Mouse (Mus musculus) midbrain, embryonic 13.5 days (tissue): ENCODE data around the gene Krt23. TPM values are rescaled to one million over a fixed set of nuclear protein-coding genes. Genes with fewer than 3 reads are reported as not detected.

ENCODE experiments used
- ATAC-seq: fragments of 200-750 bp; cut with Nextera tagmentation; 2 replicates; pipeline ENCODE4 v1.8.0; 2017; ENCODE audit warnings: mild to moderate bottlenecking, moderate TSS enrichment, moderate library complexity
- H3K27ac ChIP-seq: fragments of 300-500 bp; sonication (generic); 2 replicates; pipeline ENCODE4 v1.5.1; 2015; ENCODE audit warnings: inconsistent platforms, mild to moderate bottlenecking, moderate library complexity
- H3K27me3 ChIP-seq: fragments of 300-500 bp; sonication (generic); 2 replicates; pipeline ENCODE4 v1.6.1; 2015; ENCODE audit warnings: mild to moderate bottlenecking, inconsistent platforms
- H3K36me3 ChIP-seq: fragments of 300-500 bp; sonication (generic); 2 replicates; pipeline ENCODE4 v1.6.1; 2015; ENCODE audit warnings: mild to moderate bottlenecking, inconsistent platforms
- H3K4me1 ChIP-seq: fragments of 300-500 bp; sonication (generic); replicated peaks from 2 replicates; pipeline ENCODE4 v1.6.1; 2015; ENCODE audit warnings: inconsistent platforms
- H3K4me2 ChIP-seq: fragments of 300-500 bp; sonication (generic); replicated peaks from 2 replicates; pipeline ENCODE4 v1.6.1; 2015; ENCODE audit warnings: moderate library complexity, mild to moderate bottlenecking, inconsistent platforms
- H3K4me3 ChIP-seq: fragments of 300-500 bp; sonication (generic); replicated peaks from 2 replicates; pipeline ENCODE4 v1.5.1; 2015; ENCODE audit warnings: mild to moderate bottlenecking, inconsistent platforms
- H3K9ac ChIP-seq: fragments of 300-500 bp; sonication (generic); replicated peaks from 2 replicates; pipeline ENCODE4 v1.6.1; 2015; ENCODE audit warnings: mild to moderate bottlenecking, inconsistent platforms
- H3K9me3 ChIP-seq: fragments of 300-500 bp; sonication (generic); 2 replicates; pipeline ENCODE4 v1.6.1; 2016; ENCODE audit warnings: mild to moderate bottlenecking, inconsistent platforms
- WGBS: fragments of 180-500 bp; shearing (Covaris S2); methylation state at CpG from one replicate; pipeline ENCODE4 v1.1.7; 2015; 5-methylcytosine and 5-hydroxymethylcytosine counted together
- polyA plus RNA-seq: library from polyadenylated mRNA; unstranded; fragments of >200 nt; fragmentation: Nextera tagmentation; extraction: Ambion mirVana; gene quantifications from 2 replicates; pipeline ENCODE4 v1.2.1, GENCODE M21; 2015

Krt23 gene
- not detected in 2 replicates for polyA plus RNA-seq

DNA sequence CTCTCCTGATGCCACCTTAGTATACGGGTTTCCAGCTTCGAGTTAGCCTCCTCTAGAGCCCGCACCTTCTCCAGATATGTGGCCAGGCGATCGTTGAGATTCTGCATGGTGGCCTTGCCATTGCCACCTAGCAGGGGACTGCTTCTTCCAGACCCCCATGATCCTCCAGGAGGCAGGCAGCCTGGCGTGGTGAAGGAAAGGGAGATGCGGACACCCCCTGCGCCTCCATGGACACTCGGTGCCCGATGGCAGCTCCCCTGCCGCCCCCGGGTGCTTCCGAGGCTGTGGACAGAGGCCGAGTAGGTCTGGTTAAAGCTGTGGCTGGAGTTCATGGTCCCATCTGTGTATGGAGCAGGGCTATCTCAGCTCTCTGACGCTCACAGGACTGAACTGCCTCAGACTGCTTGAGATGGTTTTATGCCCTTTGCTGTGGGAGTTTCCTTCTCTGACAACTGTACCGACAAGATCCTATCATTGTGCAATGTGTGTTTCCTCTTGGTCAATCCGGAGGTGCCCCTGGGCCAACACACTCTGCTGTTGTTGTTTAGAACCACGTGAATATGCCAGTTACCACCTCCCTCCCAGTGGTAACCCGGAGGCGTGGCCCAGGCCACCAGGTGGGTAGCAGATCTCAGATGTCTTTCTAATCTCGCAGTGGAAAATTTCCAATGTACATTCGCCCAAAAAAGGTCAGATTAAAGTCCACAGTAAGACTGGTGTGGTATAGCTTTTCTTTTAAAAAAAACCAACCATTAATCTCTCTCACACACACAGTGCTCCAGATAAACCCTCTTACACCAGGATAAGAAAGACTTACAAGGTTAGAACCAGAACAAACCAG lies at the start of gene Krt23:
Gene Krt23, minus strand, starts transcription at position 405 of the 841 bp plus-strand sequence.
- H3K27ac ChIP-seq: no peak within 1 kb of the TSS
- no peaks in the 10 kb centered on the region for H3K27me3 ChIP-seq
- peaks cover 13% of the 10 kb centered on the region for H3K4me1 ChIP-seq
- WGBS: 91% methylated on average over 22 of the region's 22 CpGs
- no peaks in the 10 kb centered on the region for H3K9me3 ChIP-seq
- no peak within 1 kb of the TSS for H3K9ac ChIP-seq
- no peak within 1 kb of the TSS for H3K4me3 ChIP-seq
- ATAC-seq: no peak
- H3K36me3 ChIP-seq: no peaks in the 10 kb centered on the region
- H3K4me2 ChIP-seq: no peak within 1 kb of the TSS

DNA sequence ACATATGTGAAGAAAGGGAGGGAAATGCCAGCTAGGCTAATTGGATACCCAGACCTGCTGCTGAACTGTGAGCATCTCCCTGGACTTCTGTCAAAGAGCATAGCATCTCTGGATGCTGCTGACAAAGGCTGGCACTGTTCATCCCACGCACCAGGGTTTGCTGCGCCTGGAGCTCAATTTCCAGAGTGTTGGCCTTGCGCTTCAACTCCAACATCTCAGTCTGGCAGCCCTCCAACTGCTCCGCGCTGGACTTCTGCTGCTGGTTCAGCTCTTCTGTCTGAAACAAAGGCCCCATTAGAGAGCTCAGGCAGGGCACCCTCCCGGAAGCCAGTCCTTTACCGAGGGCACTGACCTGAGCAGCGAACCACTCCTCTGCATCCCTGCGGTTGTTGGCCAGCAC lies 46.8 kb upstream of the Krt23 start:
- no peaks in the 10 kb centered on the region for H3K27me3 ChIP-seq
- no peak overlapping the region for H3K4me2 ChIP-seq
- no peak for ATAC-seq
- no peaks in the 10 kb centered on the region for H3K36me3 ChIP-seq
- no peak overlapping the region for H3K27ac ChIP-seq
- no peak overlapping the region for H3K4me3 ChIP-seq
- no peaks in the 10 kb centered on the region for H3K9me3 ChIP-seq
- 67% methylated on average over 9 of the region's 9 CpGs for WGBS
- H3K9ac ChIP-seq: no peak overlapping the region
- H3K4me1 ChIP-seq: peaks cover 4% of the 10 kb centered on the region; the same call in 1 of the 2 replicates

DNA sequence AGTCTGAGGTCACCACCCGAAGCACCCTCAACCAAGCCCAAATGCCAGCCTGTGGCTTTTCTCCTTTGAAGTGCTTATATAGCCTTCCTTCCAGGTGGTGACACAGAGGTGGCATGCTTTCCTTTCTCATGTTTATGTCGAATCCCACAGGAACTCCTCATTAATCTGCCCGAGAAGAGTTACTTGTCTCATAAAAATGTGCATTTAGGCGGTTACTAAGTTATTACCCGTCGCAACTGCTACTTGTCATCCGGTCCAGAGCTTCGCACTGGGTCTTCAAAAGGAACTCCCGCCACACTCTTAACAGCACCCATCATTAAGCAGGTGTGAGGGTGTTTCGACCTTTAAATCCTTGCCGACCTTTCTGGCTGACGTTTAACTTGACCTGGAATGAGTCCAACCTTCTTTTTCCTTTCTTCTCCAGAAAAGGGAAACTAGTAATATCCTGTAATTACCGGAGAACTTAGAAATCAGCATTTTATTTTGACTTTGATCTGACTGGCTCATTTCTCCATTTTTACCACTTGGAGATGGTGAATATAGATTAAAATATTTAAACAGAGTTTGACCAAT lies 28.4 kb upstream of the Krt23 start, which contains the start of gene Krt39:
Gene Krt39, minus strand, starts transcription at position 51 of the 573 bp plus-strand sequence.
- WGBS: 91% methylated on average over 13 of the region's 13 CpGs
- H3K9ac ChIP-seq: no peak within 1 kb of the TSS
- ATAC-seq: no peak

DNA sequence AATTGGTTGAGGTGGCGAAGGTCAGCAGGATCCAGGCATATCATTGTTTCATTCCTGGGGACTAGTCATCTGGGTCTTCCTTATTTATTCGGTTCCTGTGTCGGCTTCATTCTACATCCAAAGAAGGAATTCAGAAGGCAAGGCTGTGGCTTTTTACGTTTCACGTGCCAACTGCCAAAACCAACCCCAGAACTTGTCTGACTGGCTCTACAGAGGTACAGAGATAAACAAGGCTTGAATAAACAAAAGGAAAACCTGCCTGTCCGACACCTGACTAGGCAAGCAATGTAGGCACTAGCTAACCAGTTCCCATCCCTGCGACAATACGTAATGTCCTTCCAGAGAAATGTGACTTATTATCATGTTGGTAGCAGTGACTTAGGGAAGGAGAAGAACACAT lies 21.2 kb upstream of the Krt23 start:
- WGBS: 91% methylated on average over 8 of the region's 8 CpGs
- ATAC-seq: no peak
- Histone ChIP-seq H3K4me2 (no peak overlapping the region), H3K36me3 (no peaks in the 10 kb centered on the region), H3K27ac (no peak overlapping the region), H3K27me3 (no peaks in the 10 kb centered on the region), H3K4me1 (no peaks in the 10 kb centered on the region), H3K9ac (no peak overlapping the region), H3K9me3 (no peaks in the 10 kb centered on the region), H3K4me3 (no peak overlapping the region)

More for the DNA sequence above, 28.4 kb upstream of the Krt23 start, which contains the start of gene Krt39:
- no peaks in the 10 kb centered on the region for H3K4me1 ChIP-seq
- no peak within 1 kb of the TSS for H3K27ac ChIP-seq
- H3K27me3 ChIP-seq: no peaks in the 10 kb centered on the region
- H3K4me3 ChIP-seq: no peak within 1 kb of the TSS
- H3K36me3 ChIP-seq: no peaks in the 10 kb centered on the region
- no peaks in the 10 kb centered on the region for H3K9me3 ChIP-seq
- no peak within 1 kb of the TSS for H3K4me2 ChIP-seq

DNA sequence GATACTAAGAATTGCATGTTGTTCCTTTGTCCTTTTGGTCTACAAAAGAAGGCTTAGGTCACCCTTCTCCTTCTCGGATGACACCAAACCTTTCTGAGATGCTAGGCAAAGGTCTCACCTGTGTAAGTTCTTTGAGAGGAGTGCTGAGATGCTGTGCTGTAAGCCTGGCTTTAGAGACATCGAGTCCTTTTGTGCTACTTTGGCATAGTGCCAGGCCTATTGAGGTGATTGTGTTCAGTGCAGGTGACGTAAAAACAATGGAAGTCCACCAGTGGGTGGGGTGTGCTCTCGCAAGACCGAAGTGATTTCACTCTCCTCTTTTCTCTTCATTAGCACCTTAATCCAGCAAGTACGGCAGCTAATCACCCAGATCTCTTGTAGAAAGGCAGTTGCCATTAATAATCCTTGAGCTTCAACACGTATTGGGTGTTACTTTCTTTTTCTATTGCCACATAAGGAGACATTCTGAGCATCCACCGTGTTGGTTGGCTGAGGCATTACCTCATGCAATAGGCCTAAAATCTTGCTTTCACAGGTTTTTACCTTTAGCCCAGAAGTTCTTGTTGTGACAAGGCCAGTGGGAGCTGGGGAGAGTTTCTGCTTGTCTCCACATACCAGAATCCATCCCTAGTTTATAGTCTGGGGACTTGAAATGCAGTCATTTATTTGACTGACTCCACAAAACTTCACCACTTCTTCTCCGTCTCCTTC lies 7.3 kb upstream of the Krt23 start:
- 78% methylated on average over 9 of the region's 9 CpGs for WGBS
- no peaks in the 10 kb centered on the region for H3K36me3 ChIP-seq
- no peaks in the 10 kb centered on the region for H3K9me3 ChIP-seq
- no peak overlapping the region for H3K27ac ChIP-seq
- no peak for ATAC-seq
- H3K4me1 ChIP-seq: no peaks in the 10 kb centered on the region
- no peak overlapping the region for H3K4me2 ChIP-seq
- H3K4me3 ChIP-seq: no peak overlapping the region
- no peak overlapping the region for H3K9ac ChIP-seq
- H3K27me3 ChIP-seq: no peaks in the 10 kb centered on the region

DNA sequence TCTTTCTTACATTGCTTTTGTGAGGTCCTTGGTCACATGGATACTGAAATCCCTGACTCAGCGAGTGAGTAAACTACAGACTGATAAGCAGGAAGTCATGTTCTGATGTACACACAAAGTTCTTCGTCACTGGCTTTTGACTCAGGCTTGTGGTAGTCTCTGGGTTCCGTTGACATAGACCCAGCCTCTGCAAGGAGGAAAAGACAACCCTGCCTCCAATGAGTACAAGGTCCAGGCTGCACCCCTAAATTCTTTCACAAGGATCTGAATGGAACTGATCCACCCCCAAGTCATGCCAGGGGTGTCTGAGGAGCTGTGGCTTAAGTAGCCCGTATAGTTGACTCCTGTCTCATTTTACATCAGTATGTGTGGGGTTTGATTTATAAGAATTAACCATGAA lies 3.5 kb upstream of the Krt23 start:
- WGBS: 93% methylated on average over 4 of the region's 4 CpGs
- no peak overlapping the region for H3K4me3 ChIP-seq

DNA sequence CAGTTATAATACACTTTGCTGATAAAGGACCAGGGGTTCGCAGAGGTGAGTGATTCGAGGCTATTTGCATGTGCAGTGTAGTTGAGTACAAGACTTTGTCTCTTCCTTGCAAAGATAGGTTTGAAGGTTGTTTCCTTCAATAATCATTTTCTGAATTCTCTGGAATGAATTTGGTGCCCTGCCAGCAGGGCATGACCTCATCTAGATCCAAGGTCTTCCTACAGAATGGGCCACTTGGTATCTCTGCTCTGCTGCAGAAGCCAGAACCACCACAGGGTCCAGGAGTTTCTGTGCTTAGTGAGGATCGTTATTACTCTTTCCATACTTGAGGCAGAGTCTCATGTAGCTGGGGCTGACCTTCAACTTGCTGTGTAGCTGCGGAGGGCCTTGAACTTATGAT lies 1.8 kb upstream of the Krt23 start:
- H3K4me2 ChIP-seq: no peak overlapping the region
- no peak overlapping the region for H3K27ac ChIP-seq
- no peaks in the 10 kb centered on the region for H3K9me3 ChIP-seq
- H3K4me3 ChIP-seq: no peak overlapping the region
- no peak for ATAC-seq
- H3K27me3 ChIP-seq: no peaks in the 10 kb centered on the region
- WGBS: 90% methylated on average over 4 of the region's 4 CpGs
- H3K36me3 ChIP-seq: no peaks in the 10 kb centered on the region
- H3K4me1 ChIP-seq: 0 out of 2 replicates have a peak, but pooled peaks cover under 1% of the 10 kb centered on the region
- H3K9ac ChIP-seq: no peak overlapping the region

More for the DNA sequence above, 3.5 kb upstream of the Krt23 start:
- no peak overlapping the region for H3K4me2 ChIP-seq
- no peak for ATAC-seq
- no peak overlapping the region for H3K27ac ChIP-seq
- H3K36me3 ChIP-seq: no peaks in the 10 kb centered on the region
- H3K9ac ChIP-seq: no peak overlapping the region
- no peaks in the 10 kb centered on the region for H3K4me1 ChIP-seq
- no peaks in the 10 kb centered on the region for H3K9me3 ChIP-seq
- H3K27me3 ChIP-seq: no peaks in the 10 kb centered on the region

DNA sequence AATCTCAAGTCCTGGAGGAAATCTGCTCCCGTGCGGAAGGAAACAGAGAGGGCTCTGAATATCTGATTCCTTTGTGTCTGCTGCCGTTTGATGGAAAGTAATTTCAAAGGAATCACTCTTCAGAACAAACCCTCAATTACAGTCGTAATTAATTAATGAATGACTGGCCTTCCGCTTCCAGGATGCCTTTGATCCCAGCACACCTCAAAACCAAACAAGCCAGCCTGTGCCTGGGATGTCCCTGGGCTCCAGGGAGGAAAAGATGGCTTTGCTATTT lies 575 bp upstream of the Krt23 start:
- H3K27me3 ChIP-seq: no peaks in the 10 kb centered on the region
- no peaks in the 10 kb centered on the region for H3K9me3 ChIP-seq
- H3K9ac ChIP-seq: no peak overlapping the region
- H3K4me1 ChIP-seq: peaks cover 13% of the 10 kb centered on the region
- H3K4me3 ChIP-seq: no peak overlapping the region
- no peak overlapping the region for H3K27ac ChIP-seq
- no peak for ATAC-seq
- no peaks in the 10 kb centered on the region for H3K36me3 ChIP-seq
- WGBS: 69% methylated on average over 5 of the region's 5 CpGs
- no peak overlapping the region for H3K4me2 ChIP-seq

DNA sequence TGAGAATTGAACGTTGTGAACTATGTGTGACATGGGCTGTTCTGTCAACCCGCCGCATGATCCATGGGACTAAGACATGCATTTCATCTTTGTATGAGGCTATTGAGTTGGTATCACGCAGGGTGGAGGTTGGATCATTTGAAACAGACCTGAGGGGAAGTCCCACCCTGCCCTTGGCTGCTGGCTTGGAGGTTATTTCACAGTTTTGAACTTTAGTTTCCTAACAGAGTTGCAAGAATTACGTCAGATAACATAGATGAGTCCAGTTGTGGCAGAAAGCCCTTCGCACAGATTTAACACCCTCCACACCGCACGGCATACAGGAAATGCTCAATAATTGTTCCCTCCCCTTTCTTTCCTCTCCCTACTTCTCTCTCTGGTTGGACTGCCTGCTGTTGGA lies 1.9 kb downstream of the Krt23 start:
- WGBS: 92% methylated on average over 8 of the region's 8 CpGs
- H3K36me3 ChIP-seq: no peaks in the 10 kb centered on the region
- no peak for ATAC-seq
- no peaks in the 10 kb centered on the region for H3K9me3 ChIP-seq
- H3K27me3 ChIP-seq: no peaks in the 10 kb centered on the region
- H3K9ac ChIP-seq: no peak overlapping the region
- no peak overlapping the region for H3K4me2 ChIP-seq
- H3K4me1 ChIP-seq: peaks cover 13% of the 10 kb centered on the region
- H3K27ac ChIP-seq: no peak overlapping the region
- H3K4me3 ChIP-seq: no peak overlapping the region

DNA sequence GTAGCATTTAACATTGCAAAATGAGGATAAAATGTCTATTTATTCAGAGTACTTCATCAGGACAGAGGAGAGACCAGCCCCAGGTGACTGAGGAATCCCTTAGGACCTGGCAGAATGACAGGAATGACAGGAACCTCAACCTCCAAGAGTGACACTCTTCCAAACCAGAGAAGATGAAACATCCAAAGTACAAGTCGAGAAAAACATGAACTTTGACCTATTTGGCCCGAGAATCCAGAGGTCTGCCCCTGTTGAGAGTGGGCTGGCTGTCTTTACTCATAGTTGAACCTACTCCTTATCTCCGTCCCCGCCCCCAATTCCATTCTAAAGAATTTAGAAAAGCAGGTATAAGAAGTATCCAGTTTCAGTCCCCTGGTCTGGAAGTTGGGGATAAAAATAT lies 2.3 kb downstream of the Krt23 start:
- Histone ChIP-seq H3K27me3 (no peaks in the 10 kb centered on the region), H3K4me1 (peaks cover 13% of the 10 kb centered on the region), H3K27ac (no peak overlapping the region), H3K4me2 (no peak overlapping the region), H3K4me3 (no peak overlapping the region), H3K9ac (no peak overlapping the region), H3K9me3 (no peaks in the 10 kb centered on the region), H3K36me3 (no peaks in the 10 kb centered on the region)
- no peak for ATAC-seq
- 74% methylated on average over 4 of the region's 4 CpGs for WGBS

DNA sequence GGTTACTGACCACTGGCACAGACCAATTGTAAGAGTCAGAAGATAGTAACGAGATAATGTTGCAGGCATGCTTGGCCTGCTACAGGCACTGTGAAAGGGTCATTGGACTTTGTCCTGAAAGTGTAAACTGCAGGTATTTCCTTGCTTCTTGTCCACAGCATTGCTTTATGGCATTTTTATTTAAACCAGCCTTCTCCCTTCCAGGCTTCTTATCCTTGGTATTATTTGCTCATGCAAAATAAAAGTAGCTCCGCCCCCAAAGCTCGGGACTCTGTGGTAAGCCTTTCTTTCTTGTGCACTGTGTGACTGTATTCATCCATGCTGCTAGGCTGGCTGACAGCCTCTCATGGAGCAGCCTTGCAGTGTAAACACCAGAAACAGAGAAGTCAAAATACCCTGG lies 3.7 kb downstream of the Krt23 start:
- H3K4me3 ChIP-seq: no peak overlapping the region

DNA sequence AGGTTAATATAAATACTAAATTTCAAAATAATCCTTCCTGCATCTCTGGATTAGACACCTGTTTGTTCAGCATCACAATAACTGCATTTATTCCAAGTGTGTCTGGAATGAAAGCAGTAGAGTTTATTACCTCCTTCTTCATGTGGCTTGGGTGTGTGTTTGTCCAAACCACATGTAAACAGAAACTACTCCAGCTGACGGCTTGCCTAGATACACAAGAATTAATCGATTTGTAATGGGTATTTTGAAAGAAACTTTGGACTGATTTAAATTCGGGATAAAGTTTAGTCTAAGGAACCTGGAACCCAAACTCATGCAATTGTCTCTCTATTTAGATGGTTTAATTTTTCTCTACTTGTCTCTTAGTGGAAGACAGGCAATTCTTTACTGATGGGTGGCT lies 18.0 kb downstream of the Krt23 start:
- ATAC-seq: no peak
- H3K27ac ChIP-seq: no peak overlapping the region
- no peak overlapping the region for H3K4me3 ChIP-seq
- no peaks in the 10 kb centered on the region for H3K9me3 ChIP-seq
- H3K9ac ChIP-seq: no peak overlapping the region
- H3K36me3 ChIP-seq: no peaks in the 10 kb centered on the region
- H3K4me1 ChIP-seq: no peaks in the 10 kb centered on the region
- no peak overlapping the region for H3K4me2 ChIP-seq
- 82% methylated on average over 3 of the region's 3 CpGs for WGBS
- H3K27me3 ChIP-seq: no peaks in the 10 kb centered on the region

More for the DNA sequence above, 3.7 kb downstream of the Krt23 start:
- Histone ChIP-seq H3K27me3 (no peaks in the 10 kb centered on the region), H3K4me1 (peaks cover 13% of the 10 kb centered on the region), H3K9ac (no peak overlapping the region), H3K9me3 (no peaks in the 10 kb centered on the region), H3K4me2 (no peak overlapping the region), H3K36me3 (no peaks in the 10 kb centered on the region), H3K27ac (no peak overlapping the region)
- 41% methylated on average over 3 of the region's 3 CpGs for WGBS
- no peak for ATAC-seq
